Mouse (Mus musculus) CD4-positive naive resting alpha-beta T cell, adult 76 days (primary cell): ENCODE measurements around the gene Sh2d4b. TPM values are rescaled to one million over a fixed set of nuclear protein-coding genes. Genes with fewer than 3 reads are reported as not detected.

Experiments
- total RNA-seq: library from RNA; stranded (reverse); gene quantifications from one replicate; pipeline ENCODE4 v1.2.4, GENCODE M21; 2023

Sh2d4b gene
- total RNA-seq, result 11.1 TPM

DNA sequence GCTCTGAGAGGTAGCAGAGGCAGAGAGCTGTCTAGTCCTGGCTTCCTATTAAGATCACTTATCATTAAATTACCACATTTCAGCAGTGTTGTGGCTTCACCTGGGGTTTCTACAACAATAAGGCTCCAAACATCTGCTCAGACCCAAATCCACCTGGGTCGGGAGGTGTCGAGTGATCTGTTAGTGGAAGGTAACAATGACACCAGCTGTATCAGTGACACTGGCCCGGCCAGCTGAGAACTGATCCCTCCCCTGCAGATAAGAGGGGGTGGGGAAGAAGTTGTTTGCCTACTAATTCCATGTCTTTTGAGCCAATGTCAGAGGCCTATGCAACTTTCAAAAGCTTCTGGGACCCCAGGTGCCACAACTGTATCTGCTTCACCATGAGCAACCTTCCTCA, at the start of gene Sh2d4b:
Gene Sh2d4b (minus strand): TSS at position 71 of the 400 bp plus-strand sequence.

Other genes starting within 250 kb of the Sh2d4b start
- gene Tspan14, start 73.5 kb upstream of the Sh2d4b start, total RNA-seq, result 115 TPM
- 11.5 TPM for gene Fam213a, start 120.5 kb upstream of the Sh2d4b start, total RNA-seq
- not detected for gene Dydc2, start 175.9 kb upstream of the Sh2d4b start, total RNA-seq
- not detected for gene Dydc1, start 179.6 kb upstream of the Sh2d4b start, total RNA-seq
- gene Mat1a, start 211.8 kb upstream of the Sh2d4b start, total RNA-seq, result not detected
- gene Sftpa1, start 238.5 kb upstream of the Sh2d4b start, total RNA-seq, result not detected